Mouse (Mus musculus): ENCODE measurements around the gene Fos. TPM values are rescaled to one million over a fixed set of nuclear protein-coding genes. Genes with fewer than 3 reads are reported as not detected.

The Fos gene
- polyA plus RNA-seq, 1 experiment from 2014 or later, result 23.2 TPM

DNA sequence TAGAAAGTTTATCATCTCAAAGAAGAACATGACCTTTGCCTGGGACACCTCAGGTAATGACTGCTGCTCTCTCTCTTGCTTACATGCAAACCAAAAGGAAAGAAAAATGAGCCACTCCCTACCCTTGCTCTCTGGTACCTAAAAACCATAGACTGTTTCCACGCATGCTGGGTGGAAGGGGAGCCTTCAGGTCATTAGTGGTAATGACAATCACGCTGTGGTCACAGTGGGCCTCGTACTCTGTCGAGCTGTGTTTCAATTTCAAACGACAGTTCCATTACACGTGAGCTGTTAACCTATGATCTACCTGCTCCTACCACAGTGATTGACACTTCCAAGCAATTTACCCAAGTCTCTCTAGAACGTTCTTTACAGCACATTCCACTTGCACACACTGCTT lies 5.0 kb downstream of the Fos start:
- Histone ChIP-seq H3K4me3 (ENCODE audit: low read depth, low read length) (no peak overlapping the region), H3K27me3 (ENCODE audit: control insufficient read depth, insufficient read depth, low read length) (no peaks in the 10 kb centered on the region), H3K9ac (ENCODE audit: low read length) (no peak overlapping the region), H3K27ac (replicated peaks) (no peak overlapping the region), H3K36me3 (ENCODE audit: control insufficient read depth, insufficient read depth, low read length) (peaks cover 4% of the 10 kb centered on the region; the same call in 1 of the 2 replicates), H3K9me3 (ENCODE audit: control insufficient read depth, low read length) (no peaks in the 10 kb centered on the region), H3K4me2 (replicated peaks; ENCODE audit: low read depth) (no peak overlapping the region), H3K4me1 (replicated peaks; ENCODE audit: control insufficient read depth, insufficient read depth) (no peaks in the 10 kb centered on the region)
- DNase-seq (ENCODE audit: low spot score), result no peak
- TF ChIP-seq EP300 (optimal IDR thresholded peaks at IDR 0.05) (no peak), CTCF (IDR thresholded peaks at IDR 0.05; ENCODE audit: low read depth) (no peak)
- WGBS, result 69% methylated on average over 7 of the region's 7 CpGs
- ATAC-seq (ENCODE audit: low FRiP score, low TSS enrichment), result no peak

DNA sequence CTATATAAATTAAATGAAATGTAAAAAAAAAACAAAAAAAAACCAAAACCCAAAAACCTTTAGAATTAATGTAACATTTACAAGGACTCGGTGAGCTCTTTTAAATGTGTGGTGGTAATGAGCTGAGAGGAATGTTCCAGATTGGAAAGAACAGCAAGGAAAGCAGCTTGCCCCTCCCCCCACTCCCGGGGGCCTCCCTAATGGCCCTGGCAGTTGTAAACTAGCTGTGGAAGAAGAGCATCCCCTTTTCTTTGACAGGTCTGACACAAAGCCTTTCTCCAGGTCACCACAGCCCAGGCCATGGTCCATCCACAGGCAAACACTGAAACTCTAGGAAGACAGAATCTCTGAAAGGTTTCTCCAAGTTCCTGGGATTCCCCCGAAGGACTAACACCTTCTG lies 5.5 kb downstream of the Fos start:
- no peaks in the 10 kb centered on the region for H3K9me3 ChIP-seq (ENCODE audit: control insufficient read depth, low read length)
- no peak overlapping the region for H3K4me3 ChIP-seq (ENCODE audit: low read depth, low read length)
- no peaks in the 10 kb centered on the region for H3K4me1 ChIP-seq (replicated peaks; ENCODE audit: control insufficient read depth, insufficient read depth)
- WGBS, result 40% methylated on average over 3 of the region's 3 CpGs
- ATAC-seq (ENCODE audit: low FRiP score, low TSS enrichment) (no peak), DNase-seq (ENCODE audit: low spot score) (no peak)
- peaks cover 4% of the 10 kb centered on the region; the same call in 1 of the 2 replicates for H3K36me3 ChIP-seq (ENCODE audit: control insufficient read depth, insufficient read depth, low read length)
- H3K9ac ChIP-seq (ENCODE audit: low read length), result no peak overlapping the region
- no peak for TF ChIP-seq EP300 (optimal IDR thresholded peaks at IDR 0.05)
- TF ChIP-seq CTCF (IDR thresholded peaks at IDR 0.05; ENCODE audit: low read depth), result no peak
- H3K4me2 ChIP-seq (replicated peaks; ENCODE audit: low read depth), result no peak overlapping the region
- H3K27ac ChIP-seq (replicated peaks), result no peak overlapping the region
- no peaks in the 10 kb centered on the region for H3K27me3 ChIP-seq (ENCODE audit: control insufficient read depth, insufficient read depth, low read length)

DNA sequence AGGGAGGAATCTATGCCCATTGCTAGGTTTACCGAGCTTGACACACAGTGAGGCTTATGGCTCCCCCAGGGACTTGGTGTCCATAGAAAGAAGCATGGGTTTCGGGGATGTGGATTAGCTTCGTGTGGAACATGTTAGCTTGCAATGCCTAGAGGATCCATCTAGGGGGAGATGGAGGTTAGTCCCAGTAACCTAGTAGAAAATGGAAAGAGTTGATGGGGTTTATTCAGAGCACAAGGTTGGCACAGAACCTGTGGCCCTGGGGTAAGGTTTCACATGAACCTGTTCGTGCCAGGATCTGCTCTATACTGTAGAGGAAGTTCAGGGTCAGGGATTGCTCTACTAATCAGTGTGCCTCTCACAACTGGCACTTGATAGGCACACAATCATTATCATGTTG lies 9.5 kb downstream of the Fos start:
- H3K9ac ChIP-seq (ENCODE audit: low read length), result no peak overlapping the region
- no peak overlapping the region for H3K4me2 ChIP-seq (replicated peaks; ENCODE audit: low read depth)
- H3K27ac ChIP-seq (replicated peaks), result no peak overlapping the region
- DNase-seq (ENCODE audit: low spot score) (no peak), ATAC-seq (ENCODE audit: low FRiP score, low TSS enrichment) (no peak)
- H3K9me3 ChIP-seq (ENCODE audit: control insufficient read depth, low read length), result no peaks in the 10 kb centered on the region
- H3K27me3 ChIP-seq (ENCODE audit: control insufficient read depth, insufficient read depth, low read length), result no peaks in the 10 kb centered on the region
- TF ChIP-seq CTCF (IDR thresholded peaks at IDR 0.05; ENCODE audit: low read depth) (peak; percentile 69), EP300 (optimal IDR thresholded peaks at IDR 0.05) (no peak)
- WGBS, result 39% methylated on average over 4 of the region's 4 CpGs
- H3K36me3 ChIP-seq (ENCODE audit: control insufficient read depth, insufficient read depth, low read length), result no peaks in the 10 kb centered on the region
- no peaks in the 10 kb centered on the region for H3K4me1 ChIP-seq (replicated peaks; ENCODE audit: control insufficient read depth, insufficient read depth)
- no peak overlapping the region for H3K4me3 ChIP-seq (ENCODE audit: low read depth, low read length)

DNA sequence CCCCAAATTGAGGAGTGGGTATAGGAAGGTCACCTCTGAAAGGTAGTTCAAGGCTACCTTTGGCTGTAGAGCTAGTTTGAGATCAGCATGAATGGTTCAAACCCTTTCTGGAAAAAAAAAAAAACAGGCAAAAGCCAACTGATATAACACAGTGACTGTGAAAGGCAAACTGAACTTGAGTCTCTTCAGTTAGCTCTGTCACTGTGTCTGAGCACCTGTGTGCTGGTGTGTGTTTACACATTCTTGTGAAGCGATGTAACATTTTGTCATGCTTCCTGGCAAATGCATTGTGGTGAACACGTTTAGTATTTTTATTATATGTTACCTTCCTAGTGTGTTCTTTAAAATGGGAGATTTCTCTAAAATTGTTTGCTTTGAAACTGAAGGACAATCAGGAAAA lies 11.0 kb downstream of the Fos start:
- no peak for TF ChIP-seq CTCF (IDR thresholded peaks at IDR 0.05; ENCODE audit: low read depth)
- TF ChIP-seq EP300 (optimal IDR thresholded peaks at IDR 0.05), result no peak
- WGBS, result 41% methylated on average over 2 of the region's 2 CpGs
- ATAC-seq (ENCODE audit: low FRiP score, low TSS enrichment), result no peak

DNA sequence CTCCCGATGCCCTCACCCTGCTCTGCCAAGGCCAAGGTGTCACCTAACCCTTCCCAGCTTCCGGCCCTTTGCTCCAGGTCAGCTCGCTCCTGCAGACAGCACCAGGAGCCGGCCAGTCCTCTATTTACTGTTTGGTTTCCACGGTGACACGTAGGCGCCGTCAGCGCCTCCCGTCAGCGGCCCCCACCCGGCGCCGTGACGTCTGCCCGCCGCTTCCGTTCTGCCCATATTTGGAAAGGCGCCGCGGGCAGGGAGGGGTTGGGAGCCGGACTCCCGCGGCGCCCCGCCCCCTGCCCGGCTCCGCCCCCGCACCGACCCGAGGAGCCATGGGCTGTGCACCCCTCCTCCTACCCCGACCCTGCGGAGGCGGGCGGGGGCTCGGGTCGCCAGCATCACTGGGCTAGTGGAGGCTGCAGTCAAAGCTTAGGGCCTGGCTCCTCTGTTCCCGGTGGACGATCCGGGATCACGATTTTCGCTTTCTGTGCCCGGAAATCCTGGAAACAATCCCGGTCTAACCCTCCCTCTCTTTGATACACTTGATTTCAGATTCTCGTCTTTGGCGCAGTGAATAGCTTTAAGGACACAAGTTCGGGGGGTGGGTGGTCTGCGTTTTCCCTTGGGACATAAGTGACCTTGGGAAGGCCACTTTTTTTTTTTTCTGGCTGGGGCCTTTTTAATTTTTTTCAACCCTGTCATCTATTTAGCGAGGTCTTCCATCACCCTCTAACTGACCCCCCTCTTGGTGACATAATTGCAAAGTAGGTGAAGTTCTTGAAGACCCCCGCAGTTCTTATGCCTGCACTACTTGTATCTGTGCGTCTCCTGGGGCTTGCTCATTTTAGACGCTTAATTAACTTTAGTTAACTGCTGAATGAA lies 12.4 kb downstream of the Fos start:
- Histone ChIP-seq H3K4me2 (replicated peaks; ENCODE audit: low read depth) (peak overlapping the region; percentile 84), H3K27me3 (ENCODE audit: control insufficient read depth, insufficient read depth, low read length) (no peaks in the 10 kb centered on the region), H3K9me3 (ENCODE audit: control insufficient read depth, low read length) (no peaks in the 10 kb centered on the region), H3K27ac (replicated peaks) (peak overlapping the region; percentile 90), H3K36me3 (ENCODE audit: control insufficient read depth, insufficient read depth, low read length) (no peaks in the 10 kb centered on the region), H3K4me1 (replicated peaks; ENCODE audit: control insufficient read depth, insufficient read depth) (no peaks in the 10 kb centered on the region), H3K4me3 (ENCODE audit: low read depth, low read length) (peak overlapping the region; percentile 71), H3K9ac (ENCODE audit: low read length) (peak overlapping the region; percentile 73)
- DNase-seq (ENCODE audit: low spot score) (peak; percentile 98), ATAC-seq (ENCODE audit: low FRiP score, low TSS enrichment) (peak; percentile 97)
- under 1% methylated on average over 50 of the region's 52 CpGs for WGBS
- TF ChIP-seq CTCF (IDR thresholded peaks at IDR 0.05; ENCODE audit: low read depth), result no peak
- TF ChIP-seq EP300 (optimal IDR thresholded peaks at IDR 0.05), result no peak

More for the DNA sequence above, 11.0 kb downstream of the Fos start:
- Histone ChIP-seq H3K27ac (replicated peaks) (no peak overlapping the region), H3K27me3 (ENCODE audit: control insufficient read depth, insufficient read depth, low read length) (no peaks in the 10 kb centered on the region), H3K4me2 (replicated peaks; ENCODE audit: low read depth) (no peak overlapping the region), H3K4me3 (ENCODE audit: low read depth, low read length) (no peak overlapping the region), H3K9me3 (ENCODE audit: control insufficient read depth, low read length) (no peaks in the 10 kb centered on the region), H3K9ac (ENCODE audit: low read length) (no peak overlapping the region), H3K4me1 (replicated peaks; ENCODE audit: control insufficient read depth, insufficient read depth) (no peaks in the 10 kb centered on the region), H3K36me3 (ENCODE audit: control insufficient read depth, insufficient read depth, low read length) (no peaks in the 10 kb centered on the region)
- DNase-seq (ENCODE audit: low spot score), result peak; percentile 13

DNA sequence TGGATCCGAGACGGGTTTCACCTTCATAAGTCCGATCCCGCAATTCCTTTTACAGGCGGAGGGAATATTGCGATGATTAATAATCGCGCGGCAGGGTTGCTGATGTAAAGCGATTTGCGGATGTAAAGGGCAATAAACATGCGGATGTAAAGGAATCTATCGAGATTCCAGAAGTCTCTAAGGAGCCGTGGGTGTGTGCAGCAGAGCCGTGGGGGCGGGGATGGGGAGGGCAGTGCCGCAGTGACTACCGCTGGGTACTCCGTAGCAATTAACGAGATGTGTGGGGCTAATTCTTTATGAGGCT lies 13.0 kb downstream of the Fos start:
- H3K9me3 ChIP-seq (ENCODE audit: control insufficient read depth, low read length), result no peaks in the 10 kb centered on the region
- DNase-seq (ENCODE audit: low spot score) (peak; percentile 78), ATAC-seq (ENCODE audit: low FRiP score, low TSS enrichment) (no peak)
- no peaks in the 10 kb centered on the region for H3K36me3 ChIP-seq (ENCODE audit: control insufficient read depth, insufficient read depth, low read length)
- H3K4me2 ChIP-seq (replicated peaks; ENCODE audit: low read depth), result peak overlapping the region; percentile 84
- under 1% methylated on average over 20 of the region's 20 CpGs for WGBS
- no peaks in the 10 kb centered on the region for H3K27me3 ChIP-seq (ENCODE audit: control insufficient read depth, insufficient read depth, low read length)
- peak overlapping the region; percentile 90 for H3K27ac ChIP-seq (replicated peaks)
- no peak for TF ChIP-seq EP300 (optimal IDR thresholded peaks at IDR 0.05)
- peak overlapping the region; percentile 71 for H3K4me3 ChIP-seq (ENCODE audit: low read depth, low read length)
- no peaks in the 10 kb centered on the region for H3K4me1 ChIP-seq (replicated peaks; ENCODE audit: control insufficient read depth, insufficient read depth)
- H3K9ac ChIP-seq (ENCODE audit: low read length), result peak overlapping the region; percentile 73
